Mouse (Mus musculus): ENCODE measurements around the gene Pnmt. TPM values are rescaled to one million over a fixed set of nuclear protein-coding genes. Genes with fewer than 3 reads are reported as not detected.

The Pnmt gene
- total and polyA plus RNA-seq, 3 experiments, result not detected

- in situ Hi-C loops (cut with MboI; ENCODE audit: low pct_ligation_motif_present, low pct_unique_long_range_greater_than_20kb, low sequenced_read_pairs) (no loop called here), dilution Hi-C loops (cut with MboI; ENCODE audit: extremely low pct_ligation_motif_present, extremely low pct_unique_long_range_greater_than_20kb, low sequenced_read_pairs) (no loop called here)
- Histone ChIP-seq H3K27ac (ENCODE audit: insufficient read depth, low read depth) (no peak overlapping the region), H3K27me3 (replicated peaks) (no peaks in the 10 kb centered on the region), H3K4me3 (replicated peaks in 1 of 3; ENCODE audit: low read depth in 2 of 3, low read length in 2 of 3, poor library complexity in 1 of 3) (no peak overlapping the region), H3K4me1 (ENCODE audit: control insufficient read depth in 1 of 2, insufficient read depth in 2 of 2) (peaks cover 0 to 7% of the 10 kb centered on the region in 2 experiments; a peak in 2 of 4 replicates), H3K4me2 (ENCODE audit: insufficient read depth, low read depth, poor library complexity, severe bottlenecking) (no peak overlapping the region), H3K36me3 (replicated peaks in 1 of 2; ENCODE audit: control insufficient read depth in 1 of 2, insufficient read depth in 1 of 2, low read length in 1 of 2) (peaks cover 15 to 68% of the 10 kb centered on the region in 2 experiments), H3K79me2 (replicated peaks; ENCODE audit: control insufficient read depth, extremely low read depth, insufficient read depth, poor library complexity, severe bottlenecking) (no peaks in the 10 kb centered on the region; the same call in 1 of the 2 replicates), H3K9ac (ENCODE audit: insufficient read depth, low read depth) (no peak overlapping the region), H3K9me3 (replicated peaks; ENCODE audit: low read length) (no peaks in the 10 kb centered on the region)
- DNase-seq (ENCODE audit: extremely low read depth), result no peak
- no peak for TF ChIP-seq JUND (conservative IDR thresholded peaks at IDR 0.05; ENCODE audit: low read depth, low read length)
- TF ChIP-seq TCF12 (IDR thresholded peaks at IDR 0.05; ENCODE audit: low read depth, low read length), result no peak
- TF ChIP-seq TBP (conservative IDR thresholded peaks at IDR 0.05; ENCODE audit: low read depth, low read length), result no peak
- no peak for TF ChIP-seq MYC (IDR thresholded peaks at IDR 0.05; ENCODE audit: low read depth, low read length)
- no peak for TF ChIP-seq USF2 (conservative IDR thresholded peaks at IDR 0.05; ENCODE audit: low read depth, low read length)
Measured at GRCm38 (mm10) chr11:98370588-98370987, 15.7 kb upstream of the Pnmt start.

- Histone ChIP-seq H3K36me3 (replicated peaks in 1 of 2; ENCODE audit: control insufficient read depth in 1 of 2, insufficient read depth in 1 of 2, low read length in 1 of 2) (peaks cover 24 to 70% of the 10 kb centered on the region in 2 experiments), H3K4me2 (ENCODE audit: insufficient read depth, low read depth, poor library complexity, severe bottlenecking) (no peak overlapping the region), H3K4me1 (ENCODE audit: control insufficient read depth in 1 of 2, insufficient read depth in 2 of 2) (peaks cover 0 to under 1% of the 10 kb centered on the region in 2 experiments; a peak in 2 of 4 replicates), H3K79me2 (replicated peaks; ENCODE audit: control insufficient read depth, extremely low read depth, insufficient read depth, poor library complexity, severe bottlenecking) (no peaks in the 10 kb centered on the region; the same call in 1 of the 2 replicates), H3K9me3 (replicated peaks; ENCODE audit: low read length) (no peaks in the 10 kb centered on the region), H3K4me3 (replicated peaks in 1 of 3; ENCODE audit: low read depth in 2 of 3, low read length in 2 of 3, poor library complexity in 1 of 3) (no peak overlapping the region), H3K27me3 (replicated peaks) (no peaks in the 10 kb centered on the region), H3K27ac (ENCODE audit: insufficient read depth, low read depth) (no peak overlapping the region), H3K9ac (ENCODE audit: insufficient read depth, low read depth) (no peak overlapping the region)
- in situ Hi-C loops (cut with MboI; ENCODE audit: low pct_ligation_motif_present, low pct_unique_long_range_greater_than_20kb, low sequenced_read_pairs) (no loop called here), dilution Hi-C loops (cut with MboI; ENCODE audit: extremely low pct_ligation_motif_present, extremely low pct_unique_long_range_greater_than_20kb, low sequenced_read_pairs) (no loop called here)
- TF ChIP-seq PAX5 (IDR thresholded peaks at IDR 0.05; ENCODE audit: low read length), result no peak
- no peak for TF ChIP-seq RAD21 (IDR thresholded peaks at IDR 0.05; ENCODE audit: low read depth, low read length)
- no peak for TF ChIP-seq USF2 (conservative IDR thresholded peaks at IDR 0.05; ENCODE audit: low read depth, low read length)
- no peak for TF ChIP-seq MEF2A (IDR thresholded peaks at IDR 0.05; ENCODE audit: borderline replicate concordance, low read depth, low read length)
- TF ChIP-seq ETS1 (conservative IDR thresholded peaks at IDR 0.05; ENCODE audit: low read depth, low read length), result no peak
- TF ChIP-seq BHLHE40 (IDR thresholded peaks at IDR 0.05; ENCODE audit: low read depth, low read length), result no peak
- no peak for TF ChIP-seq CTCF (conservative IDR thresholded peaks at IDR 0.05 in 1 of 2, IDR thresholded peaks at IDR 0.05 in 1 of 2; ENCODE audit: low read depth in 2 of 2, low read length in 2 of 2)
- no peak for TF ChIP-seq HCFC1 (IDR thresholded peaks at IDR 0.05; ENCODE audit: low read depth, low read length)
- no peak for TF ChIP-seq MAZ (IDR thresholded peaks at IDR 0.05; ENCODE audit: low read depth, low read length)
- DNase-seq (ENCODE audit: extremely low read depth), result no peak
Measured at GRCm38 (mm10) chr11:98371556-98372240, 14.6 kb upstream of the Pnmt start.

All from CH12.LX (cell line).